ENCODE assay signal across 24 mouse cellular contexts in genomic region chr10:67483371-67483770, GRCm38 (mm10). TPM values are rescaled to one million over a fixed set of nuclear protein-coding genes. Genes with fewer than 3 reads are reported as not detected.
A peak's percentile ranks its signal among the peaks of the same experiment; 100 is the strongest.
DNase-seq lines count a peak whose midpoint lies in the region; ATAC-seq and TF ChIP-seq lines count a peak whose summit lies in the region.
"Had no signal": no experiment of that assay in that cellular context is flagged by ENCODE, and none has a peak within 500 bp of the region (broad histone marks: within the 10 kb centered on the region; RNA-seq: fewer than 3 reads in every experiment).

No protein-coding gene starts in this region.

- DNase-seq in layer of hippocampus, adult 2 months (ENCODE audit: low spot score in 2 of 2), result peak; percentile 23 to 30
- DNase-seq in layer of hippocampus, postnatal 10 days (ENCODE audit: low spot score in 2 of 2), result no peak
- DNase-seq in right cerebral cortex, postnatal 25 days, result peak; percentile 17
- no peak for DNase-seq in right cerebral cortex, postnatal 14 days
- DNase-seq in telencephalon, adult 2 months (ENCODE audit: low read depth, low spot score), result peak; percentile 66
- DNase-seq in kidney, adult 8-10 months, result no peak
- DNase-seq: adrenal gland, adult 2 months; cerebellum, adult 9-10 months; gastrocnemius, postnatal 14 days; heart, adult 2 months; heart, postnatal 36 days; kidney, adult 2 months; kidney, postnatal 25 days; thymus, postnatal 36 days had no signal

- TF ChIP-seq CTCF in layer of hippocampus, adult 2 months (conservative IDR thresholded peaks at IDR 0.05), result no peak

- peak; percentile 57 for ATAC-seq in activated CD4-positive, CD25-positive, alpha-beta regulatory T cell, adult 4 months
- no peak for ATAC-seq in intestine, embryonic 15.5 days
- ATAC-seq: forebrain, embryonic 13.5 days; hindbrain, postnatal 0 days; lung, postnatal 0 days; midbrain, embryonic 13.5 days had no signal

- H3K9ac ChIP-seq in intestine, embryonic 15.5 days, result no peak overlapping the region
- H3K9ac ChIP-seq: embryonic facial prominence, embryonic 12.5 days; forebrain, embryonic 13.5 days; liver, embryonic 15.5 days; midbrain, embryonic 13.5 days; neural tube, embryonic 13.5 days had no signal

- H3K27me3 ChIP-seq in intestine, embryonic 15.5 days (replicated peaks), result no peaks in the 10 kb centered on the region
- H3K27me3 ChIP-seq: embryonic facial prominence, embryonic 12.5 days; liver, embryonic 15.5 days; midbrain, embryonic 13.5 days; neural tube, embryonic 13.5 days had no signal

- H3K27ac ChIP-seq in layer of hippocampus, adult 2 months, result 0 out of 2 replicates have a peak overlapping the region, but pooled peaks have one; percentile 73
- H3K27ac ChIP-seq in intestine, embryonic 15.5 days, result no peak overlapping the region
- H3K27ac ChIP-seq: embryonic facial prominence, embryonic 12.5 days; forebrain, embryonic 13.5 days; heart, adult 2 months; hindbrain, postnatal 0 days; liver, embryonic 15.5 days; midbrain, embryonic 13.5 days; neural tube, embryonic 13.5 days had no signal

- H3K4me3 ChIP-seq in layer of hippocampus, adult 2 months, result no peak overlapping the region
- no peak overlapping the region for H3K4me3 ChIP-seq in intestine, embryonic 15.5 days (replicated peaks)
- H3K4me3 ChIP-seq: embryonic facial prominence, embryonic 12.5 days; erythroblast, embryonic 14.5 days; forebrain, embryonic 13.5 days; heart, adult 2 months; liver, embryonic 15.5 days; midbrain, embryonic 13.5 days; neural tube, embryonic 13.5 days had no signal

- H3K4me2 ChIP-seq in intestine, embryonic 15.5 days (replicated peaks), result no peak overlapping the region
- H3K4me2 ChIP-seq: embryonic facial prominence, embryonic 12.5 days; forebrain, embryonic 13.5 days; liver, embryonic 15.5 days; midbrain, embryonic 13.5 days; neural tube, embryonic 13.5 days had no signal

- H3K36me3 ChIP-seq in intestine, embryonic 15.5 days, result no peaks in the 10 kb centered on the region
- H3K36me3 ChIP-seq: embryonic facial prominence, embryonic 12.5 days; liver, embryonic 15.5 days; midbrain, embryonic 13.5 days; neural tube, embryonic 13.5 days had no signal

- 84% methylated on average over 7 of the region's 7 CpGs for WGBS in intestine, embryonic 15.5 days

- H3K4me1 ChIP-seq in intestine, embryonic 15.5 days (replicated peaks), result no peaks in the 10 kb centered on the region
- H3K4me1 ChIP-seq: embryonic facial prominence, embryonic 12.5 days; forebrain, embryonic 13.5 days; liver, embryonic 15.5 days; neural tube, embryonic 13.5 days had no signal

- H3K9me3 ChIP-seq in intestine, embryonic 15.5 days, result no peaks in the 10 kb centered on the region
- H3K9me3 ChIP-seq: embryonic facial prominence, embryonic 12.5 days; liver, embryonic 15.5 days; neural tube, embryonic 13.5 days had no signal

RNA-seq across cellular contexts. Expression of gene Egr2, which starts 51.9 kb away (rescaled TPM):
- total RNA-seq in layer of hippocampus, adult 2 months (2021), result 1 to 10 TPM; 1.7 to 2.2 TPM
- 1 to 10 TPM; 3.2 to 4.2 TPM for total RNA-seq in layer of hippocampus, postnatal 10 days (2021)
- polyA plus RNA-seq in activated CD4-positive, CD25-positive, alpha-beta regulatory T cell, adult 4 months (2017; shearing (Covaris generic)), result 10 to 100 TPM; 42.3 to 58.3 TPM
- polyA plus RNA-seq in intestine, embryonic 15.5 days (2015; fragmentation: Nextera tagmentation; extraction: Ambion mirVana), result 0.26 and 0.33 TPM in 2 replicates
- polyA plus RNA-seq: erythroblast, embryonic 14.5 days had no signal

Comparison
In these comparisons a context has a peak if more than half of its experiments do, and no peak if none do; other contexts are left out.
1. DNase-seq: peak in layer of hippocampus, adult 2 months (2 of 2), right cerebral cortex, postnatal 25 days (single experiment) and telencephalon, adult 2 months (single experiment); none in layer of hippocampus, postnatal 10 days (0 of 2), right cerebral cortex, postnatal 14 days (single experiment) and kidney, adult 8-10 months (0 of 2).